Mouse (Mus musculus) T-helper 1 cell (primary cell): ENCODE measurements around the gene Vsig8.

Source experiments
- in situ Hi-C: fragments of 300-600 bp; cut with MboI, MseI; formaldehyde crosslinking; loops from one replicate; pipeline ENCODE4 v1.15.1; 2025; ENCODE audit warnings: high pct_unique_total_duplicates

Gene Vsig8

DNA sequence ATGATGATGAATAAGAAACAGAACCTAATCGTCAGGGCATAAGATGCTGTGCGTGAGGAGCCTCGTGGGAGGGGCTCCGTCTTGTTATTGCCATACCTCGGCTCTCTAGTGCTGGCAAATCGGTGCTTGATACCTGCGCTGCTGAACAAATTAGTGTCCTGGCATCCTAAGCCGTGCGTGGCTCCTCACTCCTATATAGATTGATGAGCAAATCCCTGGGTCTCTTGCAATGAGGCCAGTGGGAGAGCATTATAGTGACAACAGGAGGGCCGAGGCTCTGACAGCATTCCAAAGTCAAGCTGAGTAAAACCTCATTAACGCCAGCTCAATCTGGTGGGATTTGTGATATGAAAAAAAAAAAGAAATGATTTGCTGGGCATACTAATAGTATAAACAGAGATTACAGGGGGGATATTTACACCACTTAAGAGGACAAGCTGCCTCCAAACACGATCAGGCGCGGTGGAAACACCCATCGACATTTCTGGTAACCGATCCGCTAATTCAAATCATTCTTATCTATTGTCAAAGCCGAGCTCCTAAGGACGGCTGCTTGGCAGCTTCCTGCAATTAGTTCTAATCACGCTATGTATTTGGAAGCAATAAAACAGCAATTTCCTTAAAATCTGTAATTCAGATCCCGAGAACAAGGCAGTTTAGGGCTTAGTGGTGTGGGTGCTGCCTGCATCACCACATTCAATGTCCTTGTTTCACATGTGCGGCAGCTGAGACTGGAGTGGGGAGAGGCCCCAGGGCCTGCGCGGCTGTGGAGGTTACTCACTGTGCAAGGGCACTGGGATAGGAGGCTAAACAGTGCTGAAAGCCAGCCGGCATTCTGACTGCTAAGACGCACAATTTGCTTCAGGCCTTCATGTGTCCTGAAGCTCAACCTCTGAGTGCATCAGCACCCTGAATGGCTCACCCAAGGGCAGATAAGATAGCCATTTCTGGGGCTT, 30.2 kb downstream of the Vsig8 start:
- in situ Hi-C loops, result no loop called here

- in situ Hi-C loops, result no loop called here
Observed at GRCm38 (mm10) chr1:172590385-172590784, 34.6 kb downstream of the Vsig8 start, which contains the start of gene Slamf8. Gene Slamf8 (minus strand): TSS chr1:172590568.

GRCm38 (mm10) chr1:172593321-172593720, 37.6 kb downstream of the Vsig8 start:
- in situ Hi-C loops, result no loop called here

DNA sequence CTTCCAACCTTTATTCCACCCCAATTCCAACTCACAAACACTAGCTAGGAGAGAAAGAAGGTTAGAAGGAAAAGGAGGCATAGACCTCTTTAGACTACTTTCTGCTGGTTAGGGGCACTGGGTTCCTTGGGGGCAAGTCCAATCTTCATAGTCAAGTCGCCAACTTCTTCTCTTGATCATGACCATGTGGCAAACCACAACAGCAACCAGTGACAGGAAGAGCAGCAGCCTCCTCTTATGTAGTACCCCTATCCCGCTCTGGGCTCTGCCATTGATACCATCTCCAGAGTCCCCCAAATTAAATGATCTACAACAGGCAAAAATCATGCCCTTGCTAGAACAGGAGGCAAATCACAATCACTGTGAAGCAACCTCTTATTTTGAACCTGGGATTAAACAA, 38.2 kb downstream of the Vsig8 start:
- in situ Hi-C loops, result no loop called here

DNA sequence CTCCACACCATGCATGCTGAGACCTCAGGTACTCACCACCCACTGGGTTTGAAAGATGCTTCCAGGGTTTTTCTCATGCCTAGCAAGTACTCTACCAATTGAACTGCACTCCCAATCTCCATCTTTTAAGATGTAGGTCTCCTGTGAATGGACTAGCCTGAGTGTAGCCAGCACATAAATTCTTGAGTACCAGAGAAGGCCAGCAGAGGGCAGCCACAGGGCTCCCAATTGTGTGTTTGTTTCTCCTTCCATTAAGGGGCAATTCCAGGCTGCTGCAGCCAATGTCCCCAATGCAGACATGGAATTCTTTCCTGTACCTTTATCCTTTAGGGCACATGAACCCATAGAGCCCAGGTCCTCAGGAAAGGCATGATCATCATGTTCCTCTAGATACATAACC, 38.8 kb downstream of the Vsig8 start:
- in situ Hi-C loops, result no loop called here

DNA sequence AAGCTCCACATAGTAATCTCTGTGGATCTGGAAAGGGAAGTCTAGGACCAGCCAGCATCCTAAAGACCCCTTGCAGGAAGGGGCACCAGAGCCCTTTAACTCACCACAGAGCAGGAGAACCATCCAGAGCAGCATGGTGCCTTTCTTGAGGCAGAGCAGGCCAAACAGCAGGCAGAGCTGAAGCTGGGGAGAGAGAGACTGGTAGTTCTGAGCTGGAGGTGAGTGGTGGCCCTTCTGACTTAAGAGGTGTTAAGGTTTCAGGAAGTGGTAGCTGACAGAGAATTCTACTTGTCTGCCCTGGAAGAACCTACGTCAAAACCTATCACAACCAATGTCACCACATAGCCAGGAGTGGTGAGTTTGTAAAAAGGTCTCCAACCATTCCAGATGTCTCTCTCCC, 46.6 kb downstream of the Vsig8 start, which contains the start of gene Fcrl6:
Gene Fcrl6, minus strand, starts transcription at position 226 of the 400 bp plus-strand sequence.
- in situ Hi-C loops, result loop anchor here (25.0 kb wide), 1 partner anchor 785 kb away; no protein-coding TSS in a partner anchor

- in situ Hi-C loops, result loop anchor here (25.0 kb wide), 1 partner anchor 776 kb away; no protein-coding TSS in a partner anchor
Observed at GRCm38 (mm10) chr1:172611304-172611703, 55.6 kb downstream of the Vsig8 start.

DNA sequence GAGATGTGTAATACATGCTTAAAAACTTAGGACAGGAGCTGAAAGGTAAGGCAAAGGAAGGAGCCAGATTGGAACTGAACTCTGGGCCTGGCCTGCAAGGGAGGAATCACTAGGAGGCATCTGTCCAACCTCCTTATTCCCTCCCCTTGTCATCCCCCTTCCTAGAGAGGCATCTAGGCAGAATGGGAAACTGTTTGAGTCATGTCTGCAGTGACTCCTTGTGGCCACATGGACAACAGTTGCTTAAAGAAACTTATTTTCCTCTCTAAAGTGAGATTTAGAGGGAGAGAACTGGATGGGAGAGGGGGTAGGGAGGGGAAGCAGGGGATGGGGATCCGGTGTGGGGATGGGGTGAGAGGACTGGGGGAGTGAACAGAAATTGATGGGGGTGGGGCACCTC, 57.0 kb downstream of the Vsig8 start:
- in situ Hi-C loops, result loop anchor here (25.0 kb wide), 1 partner anchor 775 kb away; no protein-coding TSS in a partner anchor
